Mouse (Mus musculus) skeletal muscle tissue, adult 2 months (tissue): ENCODE results near the gene Rundc3b.

Experiments used
- DNase-seq: peaks from one replicate; pipeline ENCODE4 v3.0.0-alpha.2; 2012; ENCODE audit warnings: low read depth, low spot score

Rundc3b gene

GRCm38 (mm10) chr5:8488701-8489297, 134.0 kb downstream of the Rundc3b start:
- no peak for DNase-seq

GRCm38 (mm10) chr5:8487989-8488700, 134.6 kb downstream of the Rundc3b start:
- DNase-seq: no peak

GRCm38 (mm10) chr5:8456561-8456960, 166.2 kb downstream of the Rundc3b start:
- DNase-seq: no peak

- no peak for DNase-seq
Observed at GRCm38 (mm10) chr5:8455565-8455964, 167.2 kb downstream of the Rundc3b start.
